Mouse (Mus musculus) adrenal gland, postnatal 36 days (tissue): Measurements from ENCODE around the gene Det1. TPM values are rescaled to one million over a fixed set of nuclear protein-coding genes. Genes with fewer than 3 reads are reported as not detected.

Experiments used
- DNase-seq, 2 experiments: peaks; one replicate each; pipeline ENCODE4 v3.0.0; 2021; ENCODE audit warnings: mixed read lengths in 1 of 2
- total RNA-seq, 2 experiments: library from RNA; stranded (reverse); gene quantifications; 2 replicates each; pipeline ENCODE4 v1.2.3; 2021

Det1 gene
- total RNA-seq, 2 experiments from 2014 or later: 11.5 to 15.5 TPM

- DNase-seq: no peak
Observed at GRCm38 (mm10) chr7:78855044-78855655, 8.1 kb upstream of the Det1 start.

- no peak for DNase-seq
Observed at GRCm38 (mm10) chr7:78854051-78854450, 7.0 kb upstream of the Det1 start.

GRCm38 (mm10) chr7:78846066-78846716 lies 872 bp downstream of the Det1 start:
- no peak for DNase-seq

GRCm38 (mm10) chr7:78841601-78842000 lies 5.5 kb downstream of the Det1 start:
- no peak for DNase-seq

- no peak for DNase-seq
Observed at GRCm38 (mm10) chr7:78837250-78837649, 9.8 kb downstream of the Det1 start.

- DNase-seq: no peak
Observed at GRCm38 (mm10) chr7:78835656-78836055, 11.4 kb downstream of the Det1 start.

GRCm38 (mm10) chr7:78827749-78828362 lies 19.2 kb downstream of the Det1 start:
- DNase-seq: peak; percentile 29 to 62

- no peak for DNase-seq
Observed at GRCm38 (mm10) chr7:78826682-78827385, 20.2 kb downstream of the Det1 start.

- DNase-seq: no peak
Observed at GRCm38 (mm10) chr7:78818336-78818735, 28.7 kb downstream of the Det1 start.

GRCm38 (mm10) chr7:78814766-78815165 lies 32.3 kb downstream of the Det1 start:
- no peak for DNase-seq

- no peak for DNase-seq
Observed at GRCm38 (mm10) chr7:78813791-78814190, 33.3 kb downstream of the Det1 start.

- peak in 1 of 2 experiments; percentile 30 for DNase-seq
Observed at GRCm38 (mm10) chr7:78807192-78807591, 39.9 kb downstream of the Det1 start.

- peak in 1 of 2 experiments; percentile 51 for DNase-seq
Observed at GRCm38 (mm10) chr7:78803841-78804240, 43.2 kb downstream of the Det1 start.

- DNase-seq: no peak
Observed at GRCm38 (mm10) chr7:78799730-78800496, 47.1 kb downstream of the Det1 start.

- no peak for DNase-seq
Observed at GRCm38 (mm10) chr7:78797843-78798455, 49.1 kb downstream of the Det1 start.

- no peak for DNase-seq
Observed at GRCm38 (mm10) chr7:78796624-78797023, 50.4 kb downstream of the Det1 start.

- peak in 1 of 2 experiments; percentile 25 for DNase-seq
Observed at GRCm38 (mm10) chr7:78794571-78795092, 52.4 kb downstream of the Det1 start.

GRCm38 (mm10) chr7:78793895-78794570 lies 53.0 kb downstream of the Det1 start:
- DNase-seq: no peak

- peak; percentile 47 to 56 for DNase-seq
Observed at GRCm38 (mm10) chr7:78791359-78792222, 55.5 kb downstream of the Det1 start.
